Mouse (Mus musculus) intestine, embryonic 14.5 days (tissue): Measurements from ENCODE around the gene Pts. TPM values are rescaled to one million over a fixed set of nuclear protein-coding genes. Genes with fewer than 3 reads are reported as not detected.

Experiments
- ATAC-seq: fragments of 200-750 bp; cut with Nextera tagmentation; replicated peaks from 2 replicates; pipeline ENCODE4 v1.8.0; 2017; ENCODE audit warnings: low read depth, moderate number of reproducible peaks, moderate TSS enrichment, moderate library complexity; ENCODE audit not compliant: low FRiP score, low TSS enrichment
- DNase-seq: peaks from one replicate; pipeline ENCODE4 v3.0.0-alpha.2; 2018; ENCODE audit warnings: low spot score
- H3K27ac ChIP-seq: fragments of 300-500 bp; sonication (generic); 2 replicates; pipeline ENCODE4 v1.5.1; 2014; ENCODE audit warnings: low read depth, mild to moderate bottlenecking, control low read depth
- H3K27me3 ChIP-seq: fragments of 300-500 bp; sonication (generic); replicated peaks from 2 replicates; pipeline ENCODE4 v1.6.1; 2014; ENCODE audit warnings: low read length, control low read depth; ENCODE audit not compliant: control insufficient read depth, insufficient read depth
- H3K36me3 ChIP-seq: fragments of 300-500 bp; sonication (generic); 2 replicates; pipeline ENCODE4 v1.6.1; 2014; ENCODE audit warnings: low read length, control low read depth; ENCODE audit not compliant: control insufficient read depth, insufficient read depth
- H3K4me1 ChIP-seq: fragments of 300-500 bp; sonication (generic); replicated peaks from 2 replicates; pipeline ENCODE4 v1.6.1; 2014; ENCODE audit warnings: low read length, control low read depth, mixed read lengths; ENCODE audit not compliant: control insufficient read depth, insufficient read depth
- H3K4me2 ChIP-seq: fragments of 300-500 bp; sonication (generic); 2 replicates; pipeline ENCODE4 v1.6.1; 2014; ENCODE audit warnings: low read length
- H3K4me3 ChIP-seq: fragments of 300-500 bp; sonication (generic); 2 replicates; pipeline ENCODE4 v1.5.1; 2014; ENCODE audit warnings: low read depth, low read length, control low read depth, mixed read lengths
- H3K9ac ChIP-seq: fragments of 300-500 bp; sonication (generic); 2 replicates; pipeline ENCODE4 v1.6.1; 2014; ENCODE audit warnings: mild to moderate bottlenecking, low read length
- H3K9me3 ChIP-seq: fragments of 300-500 bp; sonication (generic); 2 replicates; pipeline ENCODE4 v1.6.1; 2016; ENCODE audit warnings: low read length, control low read depth; ENCODE audit not compliant: control insufficient read depth
- WGBS: fragments of 180-500 bp; shearing (Covaris S2); extraction: QIAGEN DNeasy Blood & Tissue Kit; methylation state at CpG from one replicate; pipeline ENCODE4 v1.1.7; 2014; 5-methylcytosine and 5-hydroxymethylcytosine counted together
- polyA plus RNA-seq: library from polyadenylated mRNA; unstranded; fragments of >200 nt; fragmentation: Nextera tagmentation; extraction: Ambion mirVana; gene quantifications from 2 replicates; pipeline ENCODE4 v1.2.1, GENCODE M21; 2014

Gene Pts
- polyA plus RNA-seq, 1 experiment from 2014 or later = 85.6 TPM

DNA sequence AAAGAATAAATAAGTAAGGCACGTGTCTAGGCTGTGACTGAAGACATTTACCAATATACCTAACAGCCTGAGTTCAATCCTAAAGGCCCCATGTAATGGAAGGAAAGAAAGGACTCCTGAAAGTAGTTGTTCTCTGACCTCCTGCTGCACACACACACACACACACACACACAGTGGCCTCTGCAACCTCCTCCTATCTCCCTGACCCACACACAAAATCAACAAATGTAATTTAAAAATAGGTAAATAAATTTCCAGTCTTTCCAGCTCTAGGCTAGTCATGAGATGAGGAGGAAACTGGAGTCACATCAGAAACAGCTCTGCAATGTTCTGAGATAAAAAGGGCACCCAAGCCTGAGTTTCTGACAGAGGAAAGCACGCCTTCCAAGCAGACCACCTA is 34.7 kb downstream of the Pts start:
- Histone ChIP-seq H3K27ac (no peak overlapping the region), H3K9me3 (no peaks in the 10 kb centered on the region), H3K4me1 (peaks cover 12% of the 10 kb centered on the region), H3K36me3 (no peaks in the 10 kb centered on the region), H3K9ac (no peak overlapping the region), H3K4me2 (no peak overlapping the region), H3K4me3 (no peak overlapping the region), H3K27me3 (no peaks in the 10 kb centered on the region)
- DNase-seq (no peak), ATAC-seq (no peak)
- WGBS = 66% methylated on average over 2 of the region's 2 CpGs

DNA sequence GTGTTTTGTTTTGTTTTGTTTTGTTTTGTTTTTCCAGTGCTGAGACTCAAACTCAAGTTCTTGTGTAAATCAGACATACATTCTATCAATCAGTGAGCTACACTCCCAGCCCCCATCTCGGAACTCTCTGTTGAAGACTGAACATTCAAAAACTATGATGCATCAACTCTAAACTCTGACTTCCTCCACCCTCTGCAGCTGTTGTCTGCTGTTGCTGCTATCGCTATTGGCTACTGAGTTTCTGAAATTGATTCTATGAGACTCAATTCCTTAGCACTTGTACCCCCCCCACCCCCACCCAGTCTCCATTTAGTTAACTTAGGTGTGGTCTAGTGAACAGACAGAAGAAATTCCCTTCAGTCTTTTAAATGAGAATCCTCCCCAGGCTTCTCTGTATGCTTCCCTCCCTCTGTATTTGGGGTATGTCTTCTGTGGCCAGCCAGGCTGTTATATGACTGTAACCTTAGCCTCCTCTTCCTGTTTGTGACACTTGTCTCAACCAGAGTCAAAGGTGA is 36.9 kb downstream of the Pts start:
- Histone ChIP-seq H3K27ac (no peak overlapping the region), H3K4me1 (peaks cover 12% of the 10 kb centered on the region), H3K9ac (no peak overlapping the region), H3K27me3 (no peaks in the 10 kb centered on the region), H3K4me2 (no peak overlapping the region), H3K36me3 (no peaks in the 10 kb centered on the region), H3K4me3 (no peak overlapping the region), H3K9me3 (no peaks in the 10 kb centered on the region)
- WGBS = 61% methylated on average over 2 of the region's 2 CpGs
- DNase-seq (no peak), ATAC-seq (no peak)

DNA sequence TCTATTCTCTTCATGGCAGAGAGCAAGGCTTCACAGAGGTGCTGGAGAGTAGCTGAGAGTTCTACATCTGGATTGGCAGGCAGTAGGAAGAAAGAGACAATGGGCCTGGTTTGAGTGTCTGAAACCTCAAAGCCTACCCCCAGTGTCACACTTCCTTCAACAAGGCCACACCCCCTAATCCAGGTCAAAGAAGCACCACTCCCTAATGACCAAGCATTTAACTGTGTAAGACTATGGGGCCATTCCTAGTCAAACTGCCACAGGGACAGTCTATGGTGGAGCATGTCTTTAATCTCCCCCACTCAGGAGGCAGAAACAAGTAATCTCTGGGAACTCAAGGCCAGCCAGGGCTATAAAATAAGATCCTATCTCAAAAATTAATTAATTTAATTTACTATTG is 37.7 kb downstream of the Pts start:
- Histone ChIP-seq H3K27ac (no peak overlapping the region), H3K4me2 (no peak overlapping the region), H3K4me3 (no peak overlapping the region), H3K27me3 (no peaks in the 10 kb centered on the region), H3K4me1 (peaks cover 9% of the 10 kb centered on the region), H3K9me3 (no peaks in the 10 kb centered on the region), H3K36me3 (no peaks in the 10 kb centered on the region), H3K9ac (no peak overlapping the region)
- ATAC-seq = no peak
- no peak for DNase-seq

- 8% methylated on average over 10 of the region's 10 CpGs for WGBS
- no peaks in the 10 kb centered on the region for H3K9me3 ChIP-seq
- H3K4me2 ChIP-seq = peak overlapping the region; percentile 36
- ATAC-seq = no peak
- H3K4me3 ChIP-seq = no peak overlapping the region
- H3K36me3 ChIP-seq = no peaks in the 10 kb centered on the region
- DNase-seq = no peak
- no peak overlapping the region for H3K9ac ChIP-seq
- peaks cover 12% of the 10 kb centered on the region for H3K4me1 ChIP-seq
- no peak overlapping the region for H3K27ac ChIP-seq
- H3K27me3 ChIP-seq = no peaks in the 10 kb centered on the region
Measured at GRCm38 (mm10) chr9:50485521-50485920, 43.0 kb downstream of the Pts start.

- no peak overlapping the region for H3K4me3 ChIP-seq
- ATAC-seq = no peak
- H3K9ac ChIP-seq = no peak overlapping the region
- no peak for DNase-seq
- 86% methylated on average over 8 of the region's 8 CpGs for WGBS
- no peak overlapping the region for H3K27ac ChIP-seq
- H3K36me3 ChIP-seq = no peaks in the 10 kb centered on the region
- H3K4me1 ChIP-seq = peaks cover 12% of the 10 kb centered on the region
- H3K27me3 ChIP-seq = no peaks in the 10 kb centered on the region
- H3K4me2 ChIP-seq = no peak overlapping the region
- no peaks in the 10 kb centered on the region for H3K9me3 ChIP-seq
Measured at GRCm38 (mm10) chr9:50482743-50483142, 45.8 kb downstream of the Pts start.

- DNase-seq = no peak
- no peak overlapping the region for H3K4me3 ChIP-seq
- H3K4me1 ChIP-seq = no peaks in the 10 kb centered on the region; the same call in 1 of the 2 replicates
- no peak overlapping the region for H3K27ac ChIP-seq
- no peaks in the 10 kb centered on the region for H3K9me3 ChIP-seq
- H3K36me3 ChIP-seq = no peaks in the 10 kb centered on the region
- H3K27me3 ChIP-seq = no peaks in the 10 kb centered on the region
- H3K9ac ChIP-seq = no peak overlapping the region
- no peak for ATAC-seq
- H3K4me2 ChIP-seq = no peak overlapping the region
- WGBS = 39% methylated on average over 8 of the region's 8 CpGs
Measured at GRCm38 (mm10) chr9:50479476-50479875, 49.0 kb downstream of the Pts start.

- Histone ChIP-seq H3K27ac (no peak overlapping the region), H3K4me2 (no peak overlapping the region), H3K27me3 (no peaks in the 10 kb centered on the region), H3K9me3 (no peaks in the 10 kb centered on the region), H3K4me3 (no peak overlapping the region), H3K36me3 (no peaks in the 10 kb centered on the region), H3K4me1 (no peaks in the 10 kb centered on the region; the same call in 1 of the 2 replicates), H3K9ac (no peak overlapping the region)
- DNase-seq (no peak), ATAC-seq (no peak)
- WGBS = 12% methylated on average over 5 of the region's 5 CpGs
Measured at GRCm38 (mm10) chr9:50478826-50479225, 49.7 kb downstream of the Pts start.

- H3K36me3 ChIP-seq = no peaks in the 10 kb centered on the region
- 91% methylated on average over 9 of the region's 9 CpGs for WGBS
- no peak overlapping the region for H3K4me2 ChIP-seq
- H3K9me3 ChIP-seq = no peaks in the 10 kb centered on the region
- H3K4me3 ChIP-seq = no peak overlapping the region
- ATAC-seq (no peak), DNase-seq (no peak)
- H3K9ac ChIP-seq = no peak overlapping the region
- no peaks in the 10 kb centered on the region; the same call in 1 of the 2 replicates for H3K4me1 ChIP-seq
- no peak overlapping the region for H3K27ac ChIP-seq
- H3K27me3 ChIP-seq = no peaks in the 10 kb centered on the region
Measured at GRCm38 (mm10) chr9:50477270-50477669, 51.3 kb downstream of the Pts start.

GRCm38 (mm10) chr9:50476651-50477050 is 51.9 kb downstream of the Pts start:
- H3K4me3 ChIP-seq = no peak overlapping the region
- no peak overlapping the region for H3K27ac ChIP-seq
- no peak overlapping the region for H3K9ac ChIP-seq
- DNase-seq (no peak), ATAC-seq (no peak)
- no peak overlapping the region for H3K4me2 ChIP-seq
- 60% methylated on average over 7 of the region's 7 CpGs for WGBS
- H3K9me3 ChIP-seq = no peaks in the 10 kb centered on the region
- H3K27me3 ChIP-seq = no peaks in the 10 kb centered on the region
- H3K4me1 ChIP-seq = peaks cover 2% of the 10 kb centered on the region; the same call in 1 of the 2 replicates
- no peaks in the 10 kb centered on the region for H3K36me3 ChIP-seq
